Mouse (Mus musculus) left cerebral cortex, adult 2 months (tissue): ENCODE measurements around the gene Ephb2. TPM values are rescaled to one million over a fixed set of nuclear protein-coding genes. Genes with fewer than 3 reads are reported as not detected.

Experiments used
- DNase-seq, 2 experiments: peaks; one replicate each; pipeline ENCODE4 v3.0.0; 2021 to 2022; ENCODE audit warnings: low spot score in 2 of 2, mixed read lengths in 1 of 2; ENCODE audit errors: extremely low spot score in 1 of 2
- H3K27ac ChIP-seq: fragments of 200-600 bp; 2 replicates; pipeline ENCODE4 v1.8.1; 2022
- H3K4me3 ChIP-seq: fragments of 200-600 bp; 2 replicates; pipeline ENCODE4 v1.8.1; 2022
- CTCF ChIP-seq: fragments of 200-600 bp; IDR thresholded peaks from 2 replicates; pipeline ENCODE4 v1.8.1; 2022; ENCODE audit warnings: antibody characterized with exemption, mild to moderate bottlenecking, moderate library complexity
- intact Hi-C: fragments of 180-260 bp; cut with DNase I; formaldehyde crosslinking; loops from one replicate; pipeline ENCODE4 v1.15.1; 2025
- total RNA-seq, 2 experiments: library from RNA; stranded (reverse); gene quantifications; 2 replicates each; pipeline ENCODE4 v1.2.3; 2021

Ephb2 gene
- total RNA-seq, 2 experiments from 2014 or later = 17.0 to 18.3 TPM

GRCm38 (mm10) chr4:136751355-136752020 is 84.3 kb downstream of the Ephb2 start:
- H3K4me3 ChIP-seq = no peak overlapping the region
- no peak for TF ChIP-seq CTCF
- H3K27ac ChIP-seq = no peak overlapping the region
- no peak for DNase-seq
- intact Hi-C loops = no loop called here

GRCm38 (mm10) chr4:136750578-136751338 is 85.0 kb downstream of the Ephb2 start:
- intact Hi-C loops = no loop called here
- DNase-seq = no peak
- no peak overlapping the region for H3K4me3 ChIP-seq
- H3K27ac ChIP-seq = peak overlapping the region; percentile 62; the same call in 1 of the 2 replicates
- no peak for TF ChIP-seq CTCF

- no peak for TF ChIP-seq CTCF
- peak in 1 of 2 experiments; percentile 42 for DNase-seq
- Histone ChIP-seq H3K4me3 (no peak overlapping the region), H3K27ac (peak overlapping the region; percentile 62; the same call in 1 of the 2 replicates)
- intact Hi-C loops = no loop called here
Measured at GRCm38 (mm10) chr4:136749851-136750577, 85.8 kb downstream of the Ephb2 start.

- no peak overlapping the region for H3K4me3 ChIP-seq
- peak overlapping the region; percentile 3; the same call in 1 of the 2 replicates for H3K27ac ChIP-seq
- TF ChIP-seq CTCF = no peak
- intact Hi-C loops = no loop called here
- DNase-seq = no peak
Measured at GRCm38 (mm10) chr4:136749431-136749830, 86.4 kb downstream of the Ephb2 start.

- no peak for TF ChIP-seq CTCF
- intact Hi-C loops = no loop called here
- no peak overlapping the region; the same call in 1 of the 2 replicates for H3K27ac ChIP-seq
- H3K4me3 ChIP-seq = no peak overlapping the region
- no peak for DNase-seq
Measured at GRCm38 (mm10) chr4:136748842-136749392, 86.9 kb downstream of the Ephb2 start.

GRCm38 (mm10) chr4:136746516-136746915 is 89.3 kb downstream of the Ephb2 start:
- no peak for DNase-seq
- TF ChIP-seq CTCF = no peak
- Histone ChIP-seq H3K4me3 (no peak overlapping the region), H3K27ac (no peak overlapping the region)
- intact Hi-C loops = no loop called here

GRCm38 (mm10) chr4:136742677-136743076 is 93.1 kb downstream of the Ephb2 start:
- intact Hi-C loops = loop anchor here (5.0 kb wide), 1 partner anchor 50 kb away; no protein-coding TSS in a partner anchor
- Histone ChIP-seq H3K4me3 (no peak overlapping the region), H3K27ac (peak overlapping the region; percentile 93)
- DNase-seq = no peak
- TF ChIP-seq CTCF = no peak

- intact Hi-C loops = loop anchor here (5.0 kb wide), 1 partner anchor 50 kb away; no protein-coding TSS in a partner anchor
- peak; percentile 77 to 87 for DNase-seq
- Histone ChIP-seq H3K27ac (peak overlapping the region; percentile 93), H3K4me3 (no peak overlapping the region)
- TF ChIP-seq CTCF = no peak
Measured at GRCm38 (mm10) chr4:136741840-136742239, 93.9 kb downstream of the Ephb2 start.

- DNase-seq = no peak
- H3K27ac ChIP-seq = peak overlapping the region; percentile 78
- intact Hi-C loops = loop anchor here (5.0 kb wide), 1 partner anchor 51 kb away; no protein-coding TSS in a partner anchor
- no peak for TF ChIP-seq CTCF
- H3K4me3 ChIP-seq = no peak overlapping the region
Measured at GRCm38 (mm10) chr4:136740963-136741362, 94.8 kb downstream of the Ephb2 start.

GRCm38 (mm10) chr4:136739189-136739588 is 96.6 kb downstream of the Ephb2 start:
- TF ChIP-seq CTCF = no peak
- Histone ChIP-seq H3K27ac (no peak overlapping the region), H3K4me3 (no peak overlapping the region)
- intact Hi-C loops = no loop called here
- no peak for DNase-seq

- TF ChIP-seq CTCF = no peak
- intact Hi-C loops = no loop called here
- H3K4me3 ChIP-seq = no peak overlapping the region
Measured at GRCm38 (mm10) chr4:136738291-136738690, 97.5 kb downstream of the Ephb2 start.

More at GRCm38 (mm10) chr4:136738291-136738690, 97.5 kb downstream of the Ephb2 start:
- DNase-seq = no peak
- H3K27ac ChIP-seq = no peak overlapping the region
